Mouse (Mus musculus) regulatory T cell (primary cell): ENCODE measurements around the gene Gm3448.
"Not testable (repeated sequence)": the region's sequence is repeated elsewhere in the genome, so short reads cannot be mapped to it uniquely, and the experiment has no call there.

Source experiments
- in situ Hi-C: fragments of 300-600 bp; cut with MboI, MseI; formaldehyde crosslinking; loops from one replicate; pipeline ENCODE4 v1.15.1; 2025; ENCODE audit warnings: high pct_unique_total_duplicates

The Gm3448 gene

DNA sequence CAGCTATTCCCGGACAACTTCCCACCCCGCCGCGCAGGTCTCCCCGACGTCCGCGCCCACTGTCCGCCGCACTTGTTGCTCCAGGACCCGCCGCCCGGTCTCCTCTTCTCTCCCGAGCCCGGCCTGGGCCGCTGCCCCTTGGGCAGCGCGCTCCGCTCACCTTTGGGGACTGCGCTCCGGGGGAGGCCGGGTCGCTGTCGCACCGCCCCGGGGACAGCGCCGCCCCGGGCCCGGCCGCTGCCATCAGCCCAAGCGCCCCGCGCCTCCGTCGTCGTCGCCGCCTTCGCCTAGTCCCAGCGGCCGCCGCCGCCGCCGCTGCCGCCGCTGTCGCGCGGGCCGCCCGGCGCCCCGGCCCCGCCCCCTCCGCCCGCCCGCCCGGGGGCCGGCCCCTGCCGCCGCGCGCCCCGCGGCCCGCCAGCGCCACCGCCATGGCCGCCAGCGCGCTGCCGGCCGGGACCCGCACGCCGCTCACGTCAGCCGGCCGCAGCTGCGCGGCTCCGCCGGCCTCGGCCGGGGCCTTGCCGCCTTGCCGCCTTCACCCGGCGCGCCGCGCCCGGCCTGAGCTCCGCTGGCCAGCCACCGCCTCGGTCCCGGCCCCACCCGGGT lies 80.3 kb downstream of the Gm3448 start, which contains the start of gene Phf10:
Phf10 (minus strand) TSS at position 323 of the 606 bp plus-strand sequence.
- in situ Hi-C loops = not testable (repeated sequence)

DNA sequence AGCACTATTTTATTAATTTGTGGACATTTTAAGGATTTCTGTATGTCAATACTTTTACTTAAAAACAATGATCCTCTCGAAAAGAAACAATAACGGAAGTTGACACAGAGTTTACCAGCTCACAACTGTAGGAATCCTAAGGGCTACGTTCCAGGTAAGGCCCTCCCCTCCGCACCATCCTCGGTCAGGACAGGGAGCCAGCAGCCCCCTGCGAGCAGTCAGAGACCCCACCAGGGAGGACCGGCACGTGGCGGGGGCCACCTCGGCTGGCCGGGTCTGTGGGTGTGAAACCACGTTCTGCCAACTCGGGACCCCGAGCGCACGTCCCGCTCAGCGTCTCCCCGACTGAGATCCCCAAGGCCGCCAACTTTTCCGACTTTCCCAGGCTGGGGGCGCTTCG lies 80.8 kb downstream of the Gm3448 start:
- in situ Hi-C loops = no loop called here

GRCm38 (mm10) chr17:14959979-14960378 lies 81.4 kb downstream of the Gm3448 start:
- in situ Hi-C loops = loop anchor here (5.0 kb wide), 2 partner anchors 32 to 67 kb away; no protein-coding TSS in a partner anchor

GRCm38 (mm10) chr17:14958686-14959327 lies 82.5 kb downstream of the Gm3448 start:
- in situ Hi-C loops = loop anchor here (5.0 kb wide), 2 partner anchors 33 to 68 kb away; no protein-coding TSS in a partner anchor

GRCm38 (mm10) chr17:14953452-14953851 lies 87.9 kb downstream of the Gm3448 start:
- in situ Hi-C loops = no loop called here

DNA sequence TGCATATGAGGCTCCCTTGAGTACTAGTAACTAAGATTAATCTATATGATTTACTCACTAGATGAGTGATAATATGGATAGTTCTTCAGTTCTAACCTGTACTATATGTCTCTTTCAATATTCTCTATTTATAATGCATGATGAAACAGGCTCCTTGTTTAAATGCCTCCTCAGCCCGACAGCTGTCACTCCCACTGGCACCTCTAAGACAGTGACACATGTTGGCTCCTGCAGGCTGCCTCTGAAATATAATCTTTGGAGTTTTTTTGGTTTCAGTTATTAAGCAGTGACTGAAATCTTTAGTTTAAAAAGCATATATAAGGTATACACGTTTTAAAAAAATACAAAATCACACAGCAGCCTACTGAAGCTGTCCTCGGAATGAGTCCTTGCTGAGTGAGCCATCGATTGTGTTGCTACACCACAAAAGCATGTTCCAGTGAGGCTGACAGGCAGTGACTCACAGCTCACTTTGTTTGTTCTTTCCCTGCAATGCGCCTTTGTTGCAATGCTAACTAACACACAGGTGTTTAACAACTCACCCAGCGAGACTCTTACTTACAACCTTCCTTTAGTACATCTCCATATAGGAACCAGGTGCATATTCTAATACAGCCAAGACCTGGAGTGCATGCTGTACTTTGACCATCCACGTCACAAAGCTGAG lies 92.0 kb downstream of the Gm3448 start:
- in situ Hi-C loops = loop anchor here (10.0 kb wide), 1 partner anchor 96 kb away; the partner anchor contains the start of genes Ermard, Gm3448 and Tcte3
